Mouse (Mus musculus) urinary bladder, postnatal 4 days (tissue): ENCODE results near the gene Fads6.

Experiments
- DNase-seq, 2 experiments: peaks; one replicate each; pipeline ENCODE4 v3.0.0; 2021 to 2022; ENCODE audit warnings: low spot score in 2 of 2

Fads6 gene

GRCm38 (mm10) chr11:115300745-115301144, 3.3 kb upstream of the Fads6 start:
- DNase-seq = no peak

GRCm38 (mm10) chr11:115298160-115298559, 697 bp upstream of the Fads6 start:
- DNase-seq = no peak

GRCm38 (mm10) chr11:115296471-115297210, 822 bp downstream of the Fads6 start:
- DNase-seq = no peak

GRCm38 (mm10) chr11:115295939-115296338, 1.5 kb downstream of the Fads6 start:
- no peak for DNase-seq

- DNase-seq = no peak
These were observed 4.7 kb downstream of the Fads6 start for GRCm38 (mm10) chr11:115292631-115293375.

- DNase-seq = no peak
These were observed 6.0 kb downstream of the Fads6 start for GRCm38 (mm10) chr11:115291503-115291902.

GRCm38 (mm10) chr11:115290919-115291318, 6.5 kb downstream of the Fads6 start:
- peak; percentile 77 to 78 for DNase-seq

- DNase-seq = no peak
These were observed 7.1 kb downstream of the Fads6 start for GRCm38 (mm10) chr11:115290314-115290713.

GRCm38 (mm10) chr11:115289885-115290284, 7.6 kb downstream of the Fads6 start:
- DNase-seq = no peak

- DNase-seq = no peak
These were observed 9.2 kb downstream of the Fads6 start for GRCm38 (mm10) chr11:115288305-115288704.

- no peak for DNase-seq
These were observed 10.1 kb downstream of the Fads6 start for GRCm38 (mm10) chr11:115287386-115287785.

GRCm38 (mm10) chr11:115286201-115286993, 11.1 kb downstream of the Fads6 start:
- DNase-seq = no peak

GRCm38 (mm10) chr11:115285282-115285681, 12.2 kb downstream of the Fads6 start:
- DNase-seq = no peak

GRCm38 (mm10) chr11:115283891-115284620, 13.4 kb downstream of the Fads6 start:
- DNase-seq = no peak

- no peak for DNase-seq
These were observed 14.0 kb downstream of the Fads6 start for GRCm38 (mm10) chr11:115283486-115283765.

- DNase-seq = no peak
These were observed 14.6 kb downstream of the Fads6 start for GRCm38 (mm10) chr11:115282723-115283485.

- no peak for DNase-seq
These were observed 15.2 kb downstream of the Fads6 start for GRCm38 (mm10) chr11:115282295-115282694.

- DNase-seq = no peak
These were observed 17.7 kb downstream of the Fads6 start for GRCm38 (mm10) chr11:115279726-115280125.

GRCm38 (mm10) chr11:115278176-115278575, 19.3 kb downstream of the Fads6 start:
- no peak for DNase-seq

- no peak for DNase-seq
These were observed 19.9 kb downstream of the Fads6 start for GRCm38 (mm10) chr11:115277604-115277975.
